Mouse (Mus musculus) hematopoietic stem cell, adult 5-6 weeks (primary cell): ENCODE data around the gene Il18. TPM values are rescaled to one million over a fixed set of nuclear protein-coding genes. Genes with fewer than 3 reads are reported as not detected.
"Not testable (repeated sequence)": the region's sequence is repeated elsewhere in the genome, so short reads cannot be mapped to it uniquely, and the experiment has no call there.

Source experiments
- ATAC-seq, 2 experiments: fragments of 125-278 bp in 1 of 2; replicated peaks in 1 of 2; 2 replicates each; pipeline ENCODE4 v1.8.0; 2016 to 2017; ENCODE audit warnings: inconsistent platforms in 2 of 2, mild to moderate bottlenecking in 2 of 2, moderate number of reproducible peaks in 2 of 2, low read depth in 1 of 2, moderate TSS enrichment in 1 of 2; ENCODE audit not compliant: low FRiP score in 2 of 2, poor library complexity in 2 of 2, severe bottlenecking in 2 of 2, insufficient read depth in 1 of 2, low TSS enrichment in 1 of 2
- total RNA-seq: library from RNA; stranded (forward); fragments of 172-1452, 232-1000 nt; gene quantifications from 2 replicates; pipeline ENCODE4 v1.2.3, GENCODE M21; 2017

Il18 gene
- total RNA-seq, 1 experiment from 2014 or later = 36.7 TPM

DNA sequence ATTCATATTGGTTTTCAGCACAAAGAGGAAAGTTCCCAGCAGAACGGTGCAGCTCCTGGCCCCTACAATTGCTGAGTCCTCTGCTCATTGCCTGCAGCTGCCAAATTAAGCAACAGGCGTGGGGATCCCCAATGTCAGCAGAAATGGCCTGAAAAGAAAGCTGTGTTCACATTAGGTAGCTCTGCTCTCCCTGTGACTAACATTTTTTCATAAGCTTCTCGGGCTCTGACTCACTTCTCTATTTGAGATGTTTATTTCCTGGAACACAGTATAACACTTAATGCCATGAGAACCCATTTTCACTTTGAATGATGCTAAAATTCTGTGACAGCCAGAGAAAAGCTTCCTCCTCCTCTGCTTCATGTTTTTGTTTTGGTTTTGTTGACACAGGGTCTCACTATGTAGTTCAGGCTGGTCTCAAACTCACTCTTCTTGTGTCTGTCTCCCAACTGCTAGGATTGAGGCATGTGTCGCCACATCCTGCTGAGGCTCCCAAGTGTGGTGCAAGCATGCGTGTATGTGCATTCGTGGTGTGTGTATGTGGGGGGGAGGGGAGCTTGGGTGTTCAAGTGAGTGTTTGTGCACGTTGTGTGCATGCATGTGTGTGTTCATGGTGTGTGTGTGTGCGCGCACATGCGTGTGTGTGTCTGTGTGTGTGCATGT lies 36.4 kb downstream of the Il18 start:
- peak; percentile 38 to 49; a peak in 3 of 4 replicates for ATAC-seq

DNA sequence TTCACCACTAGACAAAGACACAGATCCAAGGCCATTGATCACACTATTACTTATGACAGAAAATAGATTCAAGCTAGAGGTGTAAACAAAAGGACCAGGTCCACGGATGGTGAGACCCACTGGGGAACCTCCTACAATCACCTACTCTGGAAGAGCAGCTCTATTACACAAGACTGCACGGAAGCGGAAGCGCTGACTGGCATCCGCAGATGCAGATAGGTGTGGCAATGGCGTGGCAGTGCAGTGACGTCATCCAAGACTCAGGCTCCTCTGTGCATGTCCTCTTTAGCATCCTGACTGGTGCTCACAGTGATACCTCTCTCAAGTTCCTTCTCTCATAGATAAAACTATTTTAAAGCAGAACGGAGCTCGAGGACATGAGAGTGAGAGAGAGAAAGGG lies 38.3 kb downstream of the Il18 start:
- peak in 1 of 2 experiments; percentile 76; a peak in 2 of 4 replicates for ATAC-seq

DNA sequence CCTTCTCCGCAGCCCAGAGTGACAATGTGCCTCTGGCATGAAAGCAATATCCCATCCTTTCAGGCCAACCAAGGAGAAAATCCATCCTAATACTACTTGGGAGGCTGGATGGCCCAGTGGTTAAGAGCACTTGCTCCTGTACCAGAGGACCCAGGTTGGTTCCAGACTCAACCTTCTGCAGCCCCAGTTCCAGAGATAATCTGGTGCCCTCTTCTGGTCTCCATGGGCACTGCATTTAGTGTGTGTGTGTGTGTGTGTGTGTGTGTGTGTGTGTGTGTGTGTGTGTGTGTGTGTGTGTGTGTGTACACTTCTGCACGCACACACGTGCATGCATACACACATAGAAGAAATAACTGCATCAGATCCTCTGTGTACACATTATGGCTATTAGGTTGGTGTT lies 38.9 kb downstream of the Il18 start:
- ATAC-seq = peak; percentile 50 to 60; a peak in 3 of 4 replicates

DNA sequence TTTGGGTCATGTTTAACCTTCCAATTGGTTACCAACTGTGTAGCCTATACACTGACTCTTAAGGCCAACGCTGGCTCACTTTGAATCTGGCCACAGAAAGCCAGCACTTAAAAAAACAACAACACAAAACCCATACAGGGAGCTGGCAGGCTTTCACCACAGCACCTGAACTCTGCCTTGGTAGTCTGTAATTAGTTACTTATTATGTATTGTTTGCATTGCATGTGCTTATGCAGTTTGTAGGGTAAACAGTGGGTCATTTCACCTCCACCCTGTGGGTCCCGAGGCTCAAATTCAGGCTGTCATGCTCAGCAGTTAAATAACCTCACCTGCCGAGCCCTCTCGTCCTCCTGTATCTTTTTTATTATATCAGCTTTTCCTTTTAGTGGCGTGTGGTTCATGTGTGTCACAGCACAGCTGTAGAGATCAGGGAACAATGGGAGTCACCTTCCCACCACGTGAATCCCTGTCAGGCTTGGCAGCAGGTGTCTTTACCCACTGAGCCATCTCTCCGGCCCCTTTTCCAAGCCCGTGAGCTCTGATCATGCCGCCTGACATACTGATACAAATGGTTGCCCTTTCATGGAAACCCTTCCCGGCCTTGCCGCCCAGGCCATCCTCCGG lies 40.3 kb downstream of the Il18 start:
- no peak for ATAC-seq

DNA sequence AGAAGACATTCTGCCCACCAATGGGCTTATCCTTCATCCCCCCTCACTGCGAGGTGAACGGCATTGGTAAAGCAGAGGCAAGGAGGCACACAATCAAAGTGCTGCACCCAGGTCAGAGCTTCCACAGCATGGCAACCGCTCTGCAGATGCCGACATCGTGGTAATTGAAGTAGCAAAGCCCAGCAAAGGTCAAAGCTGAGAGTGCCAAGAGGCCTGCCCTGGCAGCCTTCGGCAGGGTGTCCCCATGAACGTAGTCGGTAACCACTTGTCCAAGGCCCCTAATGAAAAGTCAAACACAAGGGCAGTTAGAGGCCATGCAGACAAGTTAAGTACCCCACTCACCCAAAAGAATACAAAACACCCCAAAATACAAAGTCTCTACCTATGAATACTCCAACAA lies 42.3 kb downstream of the Il18 start:
- ATAC-seq = no peak

DNA sequence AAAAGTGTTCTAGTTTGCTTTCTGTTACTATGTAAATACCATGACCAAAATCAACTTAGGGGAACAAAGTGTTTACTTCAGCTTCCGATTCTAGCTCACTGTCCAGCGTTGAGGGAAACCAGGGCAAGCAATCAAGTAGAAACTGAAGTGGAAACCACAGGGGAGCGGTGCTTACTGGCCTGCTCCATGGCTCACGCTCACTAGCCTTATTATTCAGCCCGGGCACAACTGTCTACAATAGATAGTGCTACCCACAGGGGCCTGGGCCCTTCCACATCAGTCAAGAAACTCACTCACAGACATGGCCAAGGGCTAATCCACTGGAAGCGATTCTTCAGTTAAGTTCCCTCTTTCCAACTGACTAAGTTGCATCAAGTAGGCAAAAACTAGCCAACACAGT lies 46.9 kb downstream of the Il18 start:
- no peak for ATAC-seq

DNA sequence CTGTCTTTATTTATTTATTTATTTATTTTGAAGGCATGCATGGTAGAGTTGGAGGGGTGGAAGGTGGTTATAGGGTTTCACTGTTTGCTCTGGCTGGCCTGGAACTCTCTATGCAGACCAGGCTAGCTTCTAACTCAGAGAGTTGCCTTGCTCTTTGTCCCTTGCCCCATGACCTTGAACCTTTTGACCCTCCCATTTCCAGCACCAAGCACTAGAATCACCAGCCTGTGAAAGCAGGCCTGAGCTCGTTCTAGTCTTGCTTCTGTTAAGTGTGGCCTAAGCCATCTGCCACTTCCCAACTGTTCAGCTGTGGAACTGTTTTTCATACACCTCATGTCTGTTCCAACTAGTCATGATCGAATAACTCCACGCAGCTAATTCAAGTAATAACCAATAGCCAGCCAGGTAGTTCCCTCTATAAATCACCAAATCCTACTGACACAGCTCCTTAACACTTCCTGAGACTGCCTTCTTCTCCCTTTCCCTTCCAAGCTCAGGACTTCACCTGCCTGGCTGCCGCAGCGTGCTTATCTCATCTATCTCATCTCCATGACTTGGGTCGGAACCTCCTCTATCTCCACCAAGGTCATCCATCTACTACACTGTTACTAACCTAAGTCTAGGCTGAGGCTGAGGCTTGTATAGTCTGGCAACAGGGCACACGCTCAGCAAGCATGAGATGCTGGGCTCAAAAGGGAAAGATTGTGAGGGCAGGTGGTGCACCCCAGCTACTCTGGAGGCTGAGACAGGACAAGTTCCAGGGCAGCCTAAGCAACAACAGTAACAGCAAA lies 47.6 kb downstream of the Il18 start:
- no peak for ATAC-seq

DNA sequence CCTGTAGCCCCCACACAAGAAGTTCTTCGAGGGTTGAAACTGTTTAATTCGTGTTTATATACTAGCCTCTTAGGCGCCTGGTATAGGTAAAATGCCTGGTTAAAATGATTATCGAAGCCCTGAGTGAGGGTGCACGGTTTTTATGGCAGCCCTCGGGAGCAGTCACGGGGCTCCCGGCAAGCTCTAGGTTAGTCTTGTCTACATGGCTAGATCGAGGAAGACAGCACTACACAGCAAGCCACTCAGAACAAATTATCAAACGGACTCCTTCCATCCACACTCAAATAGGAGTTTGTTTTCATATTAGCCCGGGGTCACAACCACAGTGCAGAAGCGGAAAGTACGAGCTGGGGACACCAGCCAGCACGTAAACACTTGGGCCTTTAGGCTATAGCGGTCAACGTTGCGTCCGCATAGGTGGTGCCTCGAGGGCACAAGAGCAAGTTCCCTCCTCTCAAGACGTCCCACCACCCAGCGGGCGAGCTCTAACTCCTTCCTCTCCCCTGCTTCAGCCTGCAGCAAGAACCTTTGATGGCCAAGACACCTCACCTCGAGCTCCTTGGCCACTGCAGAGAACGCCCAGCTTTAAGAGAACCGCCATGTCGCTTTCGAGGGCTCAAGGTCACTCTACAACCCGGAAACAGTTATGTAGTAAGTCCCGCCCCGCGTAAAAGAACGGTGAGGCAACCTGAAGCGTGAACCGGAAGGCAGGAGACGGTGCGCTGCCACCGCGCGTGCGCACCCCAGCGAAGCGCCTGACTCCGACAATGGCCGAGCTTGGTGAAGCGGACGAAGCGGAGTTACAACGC lies 48.8 kb downstream of the Il18 start, which contains the start of the genes Sdhd and Timm8b:
Sdhd (minus strand) TSS at position 624 of the 809 bp plus-strand sequence.
Timm8b (plus strand) TSS at position 722 of the 809 bp plus-strand sequence.
- ATAC-seq = peak; percentile 92 to 97

DNA sequence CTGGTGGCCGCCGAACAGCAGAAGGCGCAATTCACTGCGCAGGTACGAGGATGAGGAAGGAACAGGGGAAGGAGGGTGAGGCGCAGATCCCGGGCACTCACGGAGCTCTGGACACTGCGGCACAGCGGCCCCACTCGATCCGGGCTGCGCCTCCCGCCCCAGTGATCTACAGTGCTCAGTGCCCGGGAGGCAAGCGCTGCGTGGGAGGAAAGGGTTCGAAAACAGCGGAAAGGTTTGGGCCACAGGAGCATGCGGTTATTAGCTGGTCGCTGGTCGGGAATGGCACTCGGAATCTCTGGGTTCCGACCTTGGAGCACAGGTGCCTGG lies 49.3 kb downstream of the Il18 start:
- ATAC-seq = no peak

DNA sequence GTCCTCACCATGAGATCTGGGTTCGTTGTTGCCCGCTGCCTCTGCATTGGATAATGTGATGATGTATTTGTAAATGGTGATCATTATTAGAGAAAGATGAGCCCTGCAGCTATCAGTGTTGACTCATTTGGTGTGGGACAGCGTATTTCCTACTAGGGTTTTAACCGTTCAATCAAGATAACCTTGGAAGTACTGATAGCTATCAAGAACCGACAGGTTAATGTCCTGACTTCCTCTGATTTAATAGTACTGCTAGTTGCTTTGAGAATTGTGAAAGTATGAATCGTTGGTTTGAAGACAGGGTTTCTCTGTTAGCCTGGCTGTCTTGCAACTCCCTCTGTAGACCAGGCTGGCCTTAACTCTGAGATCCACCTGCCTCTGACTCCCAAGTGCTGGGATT lies 49.7 kb downstream of the Il18 start:
- no peak for ATAC-seq

DNA sequence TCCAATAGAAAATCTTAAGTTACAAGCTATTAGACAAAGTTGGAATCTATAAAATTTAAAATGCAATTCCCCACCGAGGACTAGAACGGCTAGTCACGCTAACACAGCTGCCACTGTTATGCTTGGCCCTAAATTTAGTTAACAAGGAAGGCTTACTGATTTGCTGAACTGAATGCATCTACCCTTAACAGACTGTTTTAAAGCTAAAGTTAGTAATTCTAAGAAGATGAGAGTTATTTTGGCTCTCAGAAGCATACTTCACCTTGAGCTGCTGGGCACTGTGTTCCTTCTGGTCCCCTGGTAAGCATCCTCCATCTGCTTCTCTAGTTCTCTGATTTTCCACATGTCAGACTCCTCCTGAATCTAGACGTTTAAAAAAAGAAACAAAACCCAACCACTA lies 57.5 kb downstream of the Il18 start:
- ATAC-seq = no peak

DNA sequence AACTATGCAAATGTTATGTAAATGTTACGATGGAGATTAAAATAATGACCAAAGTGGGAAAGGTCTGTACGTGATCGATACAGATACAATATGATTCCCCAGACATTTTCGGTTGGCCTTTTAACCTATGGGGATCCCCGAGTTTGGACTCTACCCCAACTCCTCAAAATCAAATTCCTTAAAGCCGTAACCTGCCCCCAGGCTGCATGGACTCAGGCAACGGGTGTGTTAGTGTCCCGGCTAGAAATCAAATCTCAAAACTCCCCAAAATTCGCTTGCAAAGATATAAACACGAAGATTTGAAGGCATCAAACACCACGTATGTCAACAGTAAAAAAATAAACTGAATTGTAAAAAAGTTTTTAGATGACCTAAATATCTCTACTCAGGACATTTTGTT lies 61.5 kb downstream of the Il18 start:
- no peak for ATAC-seq

DNA sequence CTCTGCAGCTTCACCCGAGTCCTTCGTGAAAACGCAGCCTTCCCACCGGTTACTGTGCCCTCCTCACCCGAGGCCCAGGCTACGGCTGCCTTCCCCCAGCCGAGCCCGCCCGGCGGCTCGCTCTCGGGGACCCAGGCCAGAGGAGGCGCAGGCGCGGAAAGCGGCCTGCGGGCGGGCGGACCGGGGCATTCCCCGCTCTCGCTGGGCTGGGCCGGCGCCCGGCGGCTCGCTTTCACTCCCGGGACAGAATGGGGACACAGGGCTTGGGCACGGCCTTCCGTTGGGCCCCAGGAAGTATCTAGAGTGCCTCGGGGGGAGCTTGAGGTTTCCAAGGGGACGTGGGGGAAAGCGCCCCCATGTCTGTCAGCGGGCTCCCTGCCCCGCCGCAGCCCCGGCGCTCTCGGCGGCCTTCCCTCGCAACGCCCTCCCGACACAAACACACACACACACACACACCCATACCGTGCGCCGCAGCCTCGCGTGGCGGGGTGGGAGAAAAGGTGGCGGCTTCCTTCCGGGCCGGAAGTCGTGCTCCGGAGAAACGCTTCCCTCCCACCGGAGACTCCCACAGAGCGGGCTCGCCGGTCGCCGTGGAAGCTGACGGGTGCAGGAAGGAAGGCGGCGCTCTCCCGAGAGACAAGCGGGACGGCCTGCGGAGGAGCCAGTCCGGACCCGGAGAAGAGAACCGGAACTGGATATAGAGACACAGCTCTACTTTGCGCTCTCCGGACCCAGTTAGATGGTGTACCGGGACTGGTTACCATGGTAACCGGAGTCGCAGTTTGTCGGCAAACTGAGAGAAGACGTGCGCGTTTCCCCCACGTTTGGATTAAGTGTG lies 62.4 kb downstream of the Il18 start, which contains the start of the genes Pih1d2 and Nkapd1:
Pih1d2 (plus strand) TSS at position 556 of the 838 bp plus-strand sequence.
Nkapd1 (minus strand) TSS at position 699 of the 838 bp plus-strand sequence.
- peak; percentile 84 to 92 for ATAC-seq

DNA sequence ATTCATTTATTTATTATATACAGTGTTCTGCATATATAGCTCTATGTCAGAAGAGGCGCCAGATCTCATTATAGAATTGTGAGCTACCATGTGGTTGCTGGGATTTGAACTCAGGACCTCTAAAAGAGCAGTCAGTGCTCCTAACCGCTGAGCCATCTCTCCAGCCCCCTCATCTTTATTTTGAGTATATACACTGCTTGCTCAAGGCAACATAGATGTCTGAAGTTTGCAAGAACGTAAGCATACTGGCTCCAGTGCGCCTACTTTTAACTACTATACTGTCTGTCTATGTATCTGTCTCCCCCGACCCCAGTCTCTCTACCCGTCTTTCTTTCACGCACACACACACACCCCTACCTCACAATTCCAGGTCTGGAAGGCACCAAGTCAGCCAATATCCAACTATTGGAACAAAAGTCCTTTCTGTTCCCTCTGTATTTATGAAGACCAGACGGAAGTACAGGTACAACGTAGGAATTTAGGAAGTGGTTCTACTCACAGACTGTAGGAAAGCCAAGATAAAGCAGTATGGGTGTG lies 63.2 kb downstream of the Il18 start:
- ATAC-seq = no peak

DNA sequence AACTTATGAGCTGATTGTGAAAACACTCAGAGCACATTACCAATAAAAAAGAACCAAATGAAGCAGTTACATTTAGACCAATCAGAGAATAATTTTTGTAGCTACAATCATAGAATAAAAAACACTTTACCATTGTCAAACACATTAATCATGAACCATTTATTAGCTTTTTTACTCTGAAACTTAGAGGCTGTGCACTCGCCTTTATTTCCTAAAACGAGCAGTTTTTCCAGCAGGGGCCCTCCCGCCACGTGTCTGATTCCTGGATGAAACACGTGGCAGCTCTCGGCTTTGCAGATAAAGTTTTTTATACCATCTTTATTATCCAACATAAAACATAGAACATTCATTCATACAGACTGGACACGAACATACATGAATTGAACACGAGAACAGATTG lies 76.3 kb downstream of the Il18 start:
- ATAC-seq = not testable (repeated sequence)
